Mouse (Mus musculus): ENCODE data around the gene Epb41.

- no peak for TF ChIP-seq POLR2A (IDR thresholded peaks at IDR 0.05; ENCODE audit: extremely low read depth, insufficient read depth, low read length)
- no peak for TF ChIP-seq CTCF (IDR thresholded peaks at IDR 0.05; ENCODE audit: low read depth, low read length)
These were observed 174.0 kb downstream of the Epb41 start for GRCm38 (mm10) chr4:131901090-131901489.

Data from liver, adult 2 months (tissue).